Mouse (Mus musculus): ENCODE measurements around the gene Rad54l2. TPM values are rescaled to one million over a fixed set of nuclear protein-coding genes. Genes with fewer than 3 reads are reported as not detected.

Gene Rad54l2
- total and polyA plus RNA-seq, 2 experiments from 2014 or later = 3.6 to 22.7 TPM

DNA sequence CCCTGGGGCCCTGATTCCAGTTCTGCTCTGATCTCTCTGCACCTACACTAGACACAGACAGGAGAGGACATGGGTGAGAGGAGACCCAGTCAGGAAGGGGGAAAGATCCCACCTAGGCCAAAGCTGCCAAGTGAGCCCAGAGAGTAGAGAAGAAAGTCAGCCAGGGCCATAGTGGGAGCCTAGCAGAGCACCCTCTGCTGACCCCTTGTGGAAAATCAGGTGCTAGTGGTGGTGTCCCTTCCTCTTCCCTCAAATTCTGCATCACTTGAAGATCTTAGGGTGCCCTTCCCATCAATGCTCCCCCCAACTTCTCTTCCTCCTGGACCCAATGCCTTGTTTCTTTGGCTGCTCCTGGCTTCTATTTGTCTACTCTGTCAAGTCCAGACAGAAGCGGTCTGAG, 136.3 kb downstream of the Rad54l2 start:
- Histone ChIP-seq H3K4me3 (ENCODE audit: low read depth, low read length) (no peak overlapping the region), H3K27me3 (ENCODE audit: insufficient read depth, low read length) (no peaks in the 10 kb centered on the region), H3K27ac (ENCODE audit: low read depth, low read length) (no peak overlapping the region), H3K4me2 (ENCODE audit: low read depth) (0 out of 2 replicates have a peak overlapping the region, but pooled peaks have one; percentile 10), H3K36me3 (ENCODE audit: insufficient read depth) (peaks cover 5% of the 10 kb centered on the region; the same call in 1 of the 2 replicates), H3K9me3 (ENCODE audit: low read length) (no peaks in the 10 kb centered on the region), H3K4me1 (ENCODE audit: insufficient read depth) (no peaks in the 10 kb centered on the region), H3K9ac (no peak overlapping the region)
- TF ChIP-seq CTCF (IDR thresholded peaks at IDR 0.05; ENCODE audit: low read depth) = peak; percentile 62
- WGBS = 74% methylated on average over 1 of the region's 1 CpGs
- no peak for DNase-seq
- no peak for ATAC-seq

DNA sequence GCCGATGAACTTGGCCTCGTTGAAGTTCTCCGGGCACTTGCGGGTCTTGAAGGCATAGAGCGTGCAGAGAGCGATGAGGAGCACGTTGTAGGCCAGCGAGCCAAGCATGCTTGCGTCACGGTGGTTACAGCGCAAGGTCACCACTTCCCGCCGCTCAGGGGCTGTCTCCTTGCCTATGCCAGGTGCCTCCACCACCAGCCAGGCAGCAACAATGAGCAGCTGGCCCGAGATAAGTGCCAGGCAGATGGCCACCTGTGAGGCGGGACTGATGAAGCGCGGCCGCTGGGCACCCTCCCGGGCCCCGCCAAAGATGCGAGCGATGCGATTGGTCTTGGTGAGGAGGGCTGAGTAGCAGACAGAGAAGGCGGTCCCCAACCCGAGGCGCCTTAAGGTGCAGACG, 141.8 kb downstream of the Rad54l2 start:
- ATAC-seq = no peak
- DNase-seq = no peak
- no peak for TF ChIP-seq CTCF (IDR thresholded peaks at IDR 0.05; ENCODE audit: low read depth)
- H3K4me1 ChIP-seq (ENCODE audit: insufficient read depth) = no peaks in the 10 kb centered on the region
- no peaks in the 10 kb centered on the region for H3K27me3 ChIP-seq (ENCODE audit: insufficient read depth, low read length)
- H3K9ac ChIP-seq = no peak overlapping the region
- WGBS = 83% methylated on average over 27 of the region's 27 CpGs
- H3K9me3 ChIP-seq (ENCODE audit: low read length) = no peaks in the 10 kb centered on the region
- H3K27ac ChIP-seq (ENCODE audit: low read depth, low read length) = no peak overlapping the region
- no peak overlapping the region for H3K4me3 ChIP-seq (ENCODE audit: low read depth, low read length)
- H3K36me3 ChIP-seq (ENCODE audit: insufficient read depth) = peaks cover 15% of the 10 kb centered on the region
- no peak overlapping the region for H3K4me2 ChIP-seq (ENCODE audit: low read depth)

DNA sequence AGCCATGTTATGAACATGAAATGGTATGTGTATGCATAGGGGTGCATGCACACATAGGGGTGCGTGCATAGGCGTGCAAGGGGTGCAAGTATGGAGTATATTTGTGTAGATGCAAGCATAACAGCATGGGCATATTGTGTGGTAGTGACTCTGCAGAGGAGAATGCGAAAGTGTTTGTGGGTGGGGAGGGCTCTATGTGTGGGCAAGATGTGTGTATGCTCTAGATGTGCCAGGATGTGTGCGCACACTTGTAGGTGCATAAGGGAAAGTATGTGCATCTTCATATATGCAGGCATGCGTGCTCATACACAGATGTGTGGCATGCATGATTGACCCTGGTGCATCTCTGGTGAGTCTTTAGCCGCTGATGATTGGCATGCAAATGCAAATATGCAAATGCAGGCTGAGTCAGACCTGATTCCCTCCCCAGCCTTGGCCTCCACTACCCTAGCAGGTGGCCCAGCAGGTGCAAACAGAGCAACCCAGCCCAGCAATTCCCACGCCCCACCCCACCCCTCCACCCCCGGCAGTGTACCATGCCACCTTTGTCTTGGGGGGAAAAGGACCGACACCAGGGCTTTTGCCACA, 143.2 kb downstream of the Rad54l2 start:
- no peak for TF ChIP-seq CTCF (IDR thresholded peaks at IDR 0.05; ENCODE audit: low read depth)
- DNase-seq = no peak
- H3K9me3 ChIP-seq (ENCODE audit: low read length) = no peaks in the 10 kb centered on the region
- H3K4me2 ChIP-seq (ENCODE audit: low read depth) = no peak overlapping the region
- no peaks in the 10 kb centered on the region for H3K27me3 ChIP-seq (ENCODE audit: insufficient read depth, low read length)
- WGBS = 76% methylated on average over 9 of the region's 9 CpGs
- no peak overlapping the region for H3K9ac ChIP-seq
- H3K36me3 ChIP-seq (ENCODE audit: insufficient read depth) = peaks cover 14% of the 10 kb centered on the region
- ATAC-seq = no peak
- H3K4me3 ChIP-seq (ENCODE audit: low read depth, low read length) = no peak overlapping the region
- H3K4me1 ChIP-seq (ENCODE audit: insufficient read depth) = no peaks in the 10 kb centered on the region
- no peak overlapping the region for H3K27ac ChIP-seq (ENCODE audit: low read depth, low read length)

DNA sequence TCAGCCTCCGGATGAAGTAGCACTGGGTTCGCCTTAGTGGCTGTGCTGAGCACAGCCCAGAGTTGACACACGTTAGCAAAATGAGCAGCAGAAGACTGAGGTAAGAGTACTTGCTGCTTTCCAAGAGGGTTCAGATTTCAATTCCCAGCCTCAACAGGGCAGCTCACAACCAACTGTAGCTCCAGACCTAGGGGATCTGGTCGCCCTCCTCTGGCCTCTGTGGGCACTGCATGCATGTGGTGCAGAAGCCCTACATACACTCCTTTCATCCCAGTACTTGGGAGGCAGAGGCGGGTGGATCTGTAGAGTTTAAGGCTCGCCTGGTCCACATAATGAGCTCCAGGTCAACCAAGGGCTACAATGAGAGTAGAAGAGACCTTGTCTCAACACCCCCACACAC, 145.2 kb downstream of the Rad54l2 start:
- H3K9me3 ChIP-seq (ENCODE audit: low read length) = no peaks in the 10 kb centered on the region
- DNase-seq = no peak
- H3K27me3 ChIP-seq (ENCODE audit: insufficient read depth, low read length) = no peaks in the 10 kb centered on the region
- ATAC-seq = no peak
- no peak overlapping the region for H3K4me3 ChIP-seq (ENCODE audit: low read depth, low read length)
- WGBS = 70% methylated on average over 6 of the region's 6 CpGs
- TF ChIP-seq CTCF (IDR thresholded peaks at IDR 0.05; ENCODE audit: low read depth) = peak; percentile 38
- H3K4me1 ChIP-seq (ENCODE audit: insufficient read depth) = no peaks in the 10 kb centered on the region
- H3K27ac ChIP-seq (ENCODE audit: low read depth, low read length) = no peak overlapping the region
- peaks cover 12% of the 10 kb centered on the region for H3K36me3 ChIP-seq (ENCODE audit: insufficient read depth)
- no peak overlapping the region for H3K4me2 ChIP-seq (ENCODE audit: low read depth)
- no peak overlapping the region for H3K9ac ChIP-seq

- Histone ChIP-seq H3K27ac (ENCODE audit: low read depth, low read length) (no peak overlapping the region), H3K4me3 (ENCODE audit: low read depth, low read length) (no peak overlapping the region), H3K36me3 (ENCODE audit: insufficient read depth) (peaks cover 12% of the 10 kb centered on the region), H3K4me2 (ENCODE audit: low read depth) (no peak overlapping the region), H3K4me1 (ENCODE audit: insufficient read depth) (no peaks in the 10 kb centered on the region), H3K27me3 (ENCODE audit: insufficient read depth, low read length) (no peaks in the 10 kb centered on the region), H3K9me3 (ENCODE audit: low read length) (no peaks in the 10 kb centered on the region), H3K9ac (no peak overlapping the region)
- ATAC-seq (peak; percentile 77), DNase-seq (peak; percentile 74)
- TF ChIP-seq CTCF (IDR thresholded peaks at IDR 0.05; ENCODE audit: low read depth) = peak; percentile 91
- WGBS = 24% methylated on average over 7 of the region's 7 CpGs
Observed at GRCm38 (mm10) chr9:106643128-106643527, 145.9 kb downstream of the Rad54l2 start.

- ATAC-seq (no peak), DNase-seq (no peak)
- Histone ChIP-seq H3K27me3 (ENCODE audit: insufficient read depth, low read length) (no peaks in the 10 kb centered on the region), H3K36me3 (ENCODE audit: insufficient read depth) (peaks cover 7% of the 10 kb centered on the region), H3K9ac (no peak overlapping the region), H3K4me3 (ENCODE audit: low read depth, low read length) (no peak overlapping the region), H3K27ac (ENCODE audit: low read depth, low read length) (no peak overlapping the region), H3K4me2 (ENCODE audit: low read depth) (no peak overlapping the region), H3K9me3 (ENCODE audit: low read length) (no peaks in the 10 kb centered on the region), H3K4me1 (ENCODE audit: insufficient read depth) (no peaks in the 10 kb centered on the region)
- 48% methylated on average over 5 of the region's 5 CpGs for WGBS
- TF ChIP-seq CTCF (IDR thresholded peaks at IDR 0.05; ENCODE audit: low read depth) = no peak
Observed at GRCm38 (mm10) chr9:106641346-106641745, 147.6 kb downstream of the Rad54l2 start.

GRCm38 (mm10) chr9:106638154-106638553, 150.8 kb downstream of the Rad54l2 start:
- ATAC-seq = no peak
- TF ChIP-seq CTCF (IDR thresholded peaks at IDR 0.05; ENCODE audit: low read depth) = no peak
- H3K36me3 ChIP-seq (ENCODE audit: insufficient read depth) = no peaks in the 10 kb centered on the region
- H3K4me3 ChIP-seq (ENCODE audit: low read depth, low read length) = no peak overlapping the region
- H3K4me2 ChIP-seq (ENCODE audit: low read depth) = no peak overlapping the region
- no peaks in the 10 kb centered on the region for H3K9me3 ChIP-seq (ENCODE audit: low read length)
- H3K4me1 ChIP-seq (ENCODE audit: insufficient read depth) = no peaks in the 10 kb centered on the region
- H3K9ac ChIP-seq = no peak overlapping the region
- WGBS = 95% methylated on average over 8 of the region's 8 CpGs
- H3K27ac ChIP-seq (ENCODE audit: low read depth, low read length) = no peak overlapping the region
- DNase-seq = no peak
- no peaks in the 10 kb centered on the region for H3K27me3 ChIP-seq (ENCODE audit: insufficient read depth, low read length)

Other genes with a start within 250 kb of the Rad54l2 start
- not detected in 2 replicates for gene Iqcf3, start 227.6 kb downstream of the Rad54l2 start, total RNA-seq (2014; rRNA removed)
- gene Iqcf3, start 227.6 kb downstream of the Rad54l2 start, polyA plus RNA-seq (2015; fragmentation: Nextera tagmentation; extraction: Ambion mirVana) = not detected in 2 replicates
- not detected in 2 replicates for gene Iqcf4, start 218.2 kb downstream of the Rad54l2 start, total RNA-seq (2014; rRNA removed)
- not detected in 2 replicates for gene Iqcf4, start 218.2 kb downstream of the Rad54l2 start, polyA plus RNA-seq (2015; fragmentation: Nextera tagmentation; extraction: Ambion mirVana)
- not detected in 2 replicates for gene Iqcf6, start 162.6 kb downstream of the Rad54l2 start, total RNA-seq (2014; rRNA removed)
- gene Iqcf6, start 162.6 kb downstream of the Rad54l2 start, polyA plus RNA-seq (2015; fragmentation: Nextera tagmentation; extraction: Ambion mirVana) = not detected in 2 replicates
- gene Grm2, start 133.1 kb downstream of the Rad54l2 start, total RNA-seq (2014; rRNA removed) = 13.6 and 14.6 TPM in 2 replicates
- gene Grm2, start 133.1 kb downstream of the Rad54l2 start, polyA plus RNA-seq (2015; fragmentation: Nextera tagmentation; extraction: Ambion mirVana) = 19.8 and 20.7 TPM in 2 replicates
- gene Tex264, start 103.3 kb downstream of the Rad54l2 start, total RNA-seq (2014; rRNA removed) = 61.2 and 68.6 TPM in 2 replicates
- gene Tex264, start 103.3 kb downstream of the Rad54l2 start, polyA plus RNA-seq (2015; fragmentation: Nextera tagmentation; extraction: Ambion mirVana) = 98.3 and 105 TPM in 2 replicates
- gene Dcaf1, start 32.7 kb upstream of the Rad54l2 start, total RNA-seq (2014; rRNA removed) = 25.0 and 33.7 TPM in 2 replicates
- gene Dcaf1, start 32.7 kb upstream of the Rad54l2 start, polyA plus RNA-seq (2015; fragmentation: Nextera tagmentation; extraction: Ambion mirVana) = 4.7 and 8.0 TPM in 2 replicates
- gene Rbm15b, start 98.2 kb upstream of the Rad54l2 start, total RNA-seq (2014; rRNA removed) = 82.4 and 83.5 TPM in 2 replicates
- gene Rbm15b, start 98.2 kb upstream of the Rad54l2 start, polyA plus RNA-seq (2015; fragmentation: Nextera tagmentation; extraction: Ambion mirVana) = 15.8 and 16.8 TPM in 2 replicates
- 49.5 and 61.9 TPM in 2 replicates for gene Manf, start 102.8 kb upstream of the Rad54l2 start, total RNA-seq (2014; rRNA removed)
- gene Manf, start 102.8 kb upstream of the Rad54l2 start, polyA plus RNA-seq (2015; fragmentation: Nextera tagmentation; extraction: Ambion mirVana) = 135 and 151 TPM in 2 replicates

All from forebrain, postnatal 0 days (tissue).